Mouse (Mus musculus) limb, embryonic 14.5 days (tissue): ENCODE data around the gene N4bp1. TPM values are rescaled to one million over a fixed set of nuclear protein-coding genes. Genes with fewer than 3 reads are reported as not detected.

Experiments
- ATAC-seq: fragments of 200-750 bp; cut with Nextera tagmentation; 2 replicates; pipeline ENCODE4 v1.8.0; 2017; ENCODE audit warnings: low read depth, moderate number of reproducible peaks, moderate TSS enrichment; ENCODE audit not compliant: low FRiP score
- DNase-seq: peaks from one replicate; pipeline ENCODE4 v3.0.0-alpha.2; 2015; ENCODE audit warnings: low spot score
- H3K27ac ChIP-seq: fragments of 300-500 bp; sonication (generic); replicated peaks from 2 replicates; pipeline ENCODE4 v1.5.1; 2014; ENCODE audit warnings: low read depth, mild to moderate bottlenecking, low read length, moderate library complexity, mixed read lengths
- H3K27me3 ChIP-seq: fragments of 300-500 bp; sonication (generic); 2 replicates; pipeline ENCODE4 v1.6.1; 2014; ENCODE audit warnings: low read length, mixed read lengths; ENCODE audit not compliant: control insufficient read depth, insufficient read depth
- H3K36me3 ChIP-seq: fragments of 300-500 bp; sonication (generic); 2 replicates; pipeline ENCODE4 v1.6.1; 2014; ENCODE audit warnings: mild to moderate bottlenecking, low read length, moderate library complexity, mixed read lengths; ENCODE audit not compliant: control insufficient read depth, insufficient read depth
- H3K4me1 ChIP-seq: fragments of 300-500 bp; sonication (generic); 2 replicates; pipeline ENCODE4 v1.6.1; 2014; ENCODE audit warnings: antibody characterized with exemption, low read length, mixed read lengths; ENCODE audit not compliant: control insufficient read depth, insufficient read depth
- H3K4me2 ChIP-seq: fragments of 300-500 bp; sonication (generic); replicated peaks from 2 replicates; pipeline ENCODE4 v1.6.1; 2014; ENCODE audit warnings: low read depth, mild to moderate bottlenecking, low read length, moderate library complexity; ENCODE audit not compliant: severe bottlenecking
- H3K4me3 ChIP-seq: fragments of 300-500 bp; sonication (generic); replicated peaks from 2 replicates; pipeline ENCODE4 v1.5.1; 2014; ENCODE audit warnings: low read length
- H3K9ac ChIP-seq: fragments of 300-500 bp; sonication (generic); 2 replicates; pipeline ENCODE4 v1.6.1; 2014; ENCODE audit warnings: mild to moderate bottlenecking, low read depth, low read length, moderate library complexity; ENCODE audit not compliant: severe bottlenecking
- H3K9me3 ChIP-seq: fragments of 300-500 bp; sonication (generic); 2 replicates; pipeline ENCODE4 v1.6.1; 2016; ENCODE audit warnings: low read length; ENCODE audit not compliant: control insufficient read depth
- POLR2A ChIP-seq: fragments of 200-500 bp; IDR thresholded peaks from 2 replicates; pipeline ENCODE4 v1.8.0; 2012; ENCODE audit warnings: inconsistent platforms, mild to moderate bottlenecking, moderate library complexity, borderline replicate concordance; ENCODE audit not compliant: insufficient read depth, insufficient read length; ENCODE audit errors: extremely low read depth
- WGBS: fragments of 180-500 bp; shearing (Covaris S2); extraction: QIAGEN DNeasy Blood & Tissue Kit; methylation state at CpG from one replicate; pipeline ENCODE4 v1.1.7; 2014; 5-methylcytosine and 5-hydroxymethylcytosine counted together
- polyA plus RNA-seq, 2 experiments: library from polyadenylated mRNA; depleted of rRNA in 1 of 2; stranded (reverse) in 1 of 2; unstranded in 1 of 2; fragments of >200 nt; fragmentation: Nextera tagmentation in 1 of 2; extraction: Ambion mirVana in 1 of 2; gene quantifications; 2 replicates each; pipeline versions ENCODE4 v1.2.1 to v1.2.3; 2012 to 2014

N4bp1 gene
- polyA plus RNA-seq, 2 experiments = 11.8 to 20.3 TPM

- Histone ChIP-seq H3K4me1 (0 out of 2 replicates have a peak, but pooled peaks cover 2% of the 10 kb centered on the region), H3K36me3 (no peaks in the 10 kb centered on the region), H3K27ac (no peak overlapping the region), H3K4me3 (no peak overlapping the region), H3K27me3 (no peaks in the 10 kb centered on the region), H3K4me2 (no peak overlapping the region), H3K9ac (no peak overlapping the region), H3K9me3 (no peaks in the 10 kb centered on the region)
- DNase-seq (no peak), ATAC-seq (no peak)
- TF ChIP-seq POLR2A = no peak
- WGBS = 74% methylated on average over 7 of the region's 7 CpGs
Measured at GRCm38 (mm10) chr8:86897726-86898419, 12.8 kb upstream of the N4bp1 start.

GRCm38 (mm10) chr8:86895390-86895789 is 10.3 kb upstream of the N4bp1 start:
- no peaks in the 10 kb centered on the region for H3K27me3 ChIP-seq
- no peak overlapping the region for H3K4me2 ChIP-seq
- H3K27ac ChIP-seq = no peak overlapping the region
- 92% methylated on average over 4 of the region's 4 CpGs for WGBS
- 0 out of 2 replicates have a peak, but pooled peaks cover 2% of the 10 kb centered on the region for H3K4me1 ChIP-seq
- DNase-seq = no peak
- no peak overlapping the region for H3K9ac ChIP-seq
- no peak for TF ChIP-seq POLR2A
- no peak overlapping the region for H3K4me3 ChIP-seq
- no peaks in the 10 kb centered on the region for H3K9me3 ChIP-seq
- no peaks in the 10 kb centered on the region for H3K36me3 ChIP-seq
- no peak for ATAC-seq

DNA sequence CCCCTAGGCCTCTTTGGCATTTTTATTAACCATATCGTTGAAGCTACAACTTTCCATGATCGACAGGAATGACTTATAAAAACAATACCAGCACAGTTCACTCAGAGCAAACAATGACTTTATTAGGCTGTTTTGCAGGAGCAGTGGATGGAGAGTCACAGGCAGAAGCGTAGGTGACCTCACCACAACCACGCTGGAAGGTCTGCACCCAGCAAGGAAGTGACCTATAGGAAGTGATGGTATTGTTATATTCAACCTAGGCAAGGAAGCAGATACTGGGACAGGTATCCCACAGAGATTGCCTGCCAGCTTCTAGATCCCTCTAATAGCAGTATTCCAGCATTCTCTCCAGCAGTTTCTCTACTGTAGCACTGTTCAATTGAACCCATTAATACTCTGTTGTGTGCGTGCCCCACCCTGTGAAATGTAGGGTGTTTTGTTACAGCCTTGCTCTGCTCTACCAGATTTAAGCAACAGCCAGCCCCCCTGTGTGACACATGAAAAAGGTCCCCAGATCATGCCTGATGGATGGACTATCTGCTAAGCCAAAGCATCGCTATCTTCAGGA is 9.2 kb upstream of the N4bp1 start:
- no peak for TF ChIP-seq POLR2A
- H3K4me2 ChIP-seq = no peak overlapping the region
- no peaks in the 10 kb centered on the region for H3K36me3 ChIP-seq
- ATAC-seq (no peak), DNase-seq (no peak)
- H3K27ac ChIP-seq = 0 out of 2 replicates have a peak overlapping the region, but pooled peaks have one; percentile 43
- WGBS = 62% methylated on average over 6 of the region's 6 CpGs
- no peak overlapping the region for H3K9ac ChIP-seq
- no peak overlapping the region for H3K4me3 ChIP-seq
- 0 out of 2 replicates have a peak, but pooled peaks cover 2% of the 10 kb centered on the region for H3K4me1 ChIP-seq
- H3K27me3 ChIP-seq = no peaks in the 10 kb centered on the region
- no peaks in the 10 kb centered on the region for H3K9me3 ChIP-seq

DNA sequence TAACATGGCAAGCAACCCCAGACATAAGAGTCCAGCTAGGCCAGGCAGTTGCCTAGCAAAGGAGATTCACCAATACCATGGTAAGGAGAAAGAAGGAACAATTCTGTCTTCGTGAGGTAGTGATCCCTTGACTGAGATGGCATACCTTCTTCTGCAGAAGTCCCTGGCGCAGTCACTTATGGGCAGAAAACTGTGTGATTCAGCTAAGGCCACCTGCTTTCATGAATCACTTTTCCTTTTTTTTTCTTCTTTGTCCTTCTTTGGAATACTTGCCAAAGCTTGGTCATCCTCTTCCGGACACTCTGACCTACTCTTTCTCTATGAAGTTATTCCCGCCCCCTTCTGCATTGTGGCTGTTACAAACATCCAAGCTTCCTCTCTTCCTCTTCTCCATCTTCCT is 8.5 kb upstream of the N4bp1 start:
- Histone ChIP-seq H3K9me3 (no peaks in the 10 kb centered on the region), H3K27ac (no peak overlapping the region), H3K4me2 (no peak overlapping the region), H3K9ac (no peak overlapping the region), H3K36me3 (no peaks in the 10 kb centered on the region), H3K4me1 (0 out of 2 replicates have a peak, but pooled peaks cover 2% of the 10 kb centered on the region), H3K27me3 (no peaks in the 10 kb centered on the region), H3K4me3 (no peak overlapping the region)
- WGBS = 91% methylated on average over 4 of the region's 4 CpGs
- ATAC-seq = no peak
- TF ChIP-seq POLR2A = no peak
- DNase-seq = no peak

GRCm38 (mm10) chr8:86891533-86891932 is 6.5 kb upstream of the N4bp1 start:
- Histone ChIP-seq H3K4me3 (no peak overlapping the region), H3K9me3 (no peaks in the 10 kb centered on the region), H3K9ac (no peak overlapping the region), H3K27me3 (no peaks in the 10 kb centered on the region), H3K4me2 (no peak overlapping the region), H3K27ac (no peak overlapping the region), H3K36me3 (no peaks in the 10 kb centered on the region), H3K4me1 (0 out of 2 replicates have a peak, but pooled peaks cover 2% of the 10 kb centered on the region)
- DNase-seq = no peak
- TF ChIP-seq POLR2A = no peak
- ATAC-seq = no peak
- WGBS = 93% methylated on average over 1 of the region's 1 CpGs
